Comparison of ENCODE assay signal across 11 mouse cellular contexts in the genomic region with DNA sequence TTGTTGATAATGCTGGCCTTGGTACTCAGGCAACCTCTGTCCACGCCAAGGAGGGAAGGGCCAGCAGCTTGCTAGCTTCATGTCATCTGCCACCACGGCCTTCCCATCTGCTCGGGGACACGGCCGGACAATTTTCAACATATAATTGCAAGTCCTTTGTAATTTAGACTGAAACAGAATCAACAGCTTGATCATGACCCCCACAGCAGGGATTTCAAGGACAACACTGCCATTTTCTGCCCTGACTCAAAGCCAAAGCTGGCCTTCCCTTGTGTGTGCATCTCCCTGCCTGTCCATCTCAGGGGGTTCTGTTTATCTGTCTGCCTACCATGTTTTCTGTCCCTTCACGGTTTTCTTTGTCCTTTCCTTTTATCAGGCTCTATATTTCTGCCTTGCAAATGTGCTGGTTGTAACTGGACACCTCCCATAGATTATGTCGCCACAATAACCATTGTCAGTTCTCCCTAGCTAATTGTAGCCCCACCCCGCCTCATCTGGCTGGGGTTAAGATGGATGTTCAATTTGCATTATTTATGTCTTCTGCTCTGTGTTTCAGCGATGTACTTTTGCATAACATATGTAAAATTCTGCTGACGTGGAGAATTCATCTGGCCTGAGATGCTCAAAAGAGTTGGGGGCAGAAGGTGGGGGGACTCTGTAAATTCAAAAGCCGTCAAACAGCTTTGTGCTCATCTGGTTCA.
DNase-seq lines count a peak whose midpoint lies in the region; ATAC-seq and TF ChIP-seq lines count a peak whose summit lies in the region.
"Had no signal": no experiment of that assay in that cellular context is flagged by ENCODE, and none has a peak within 500 bp of the region (broad histone marks: within the 10 kb centered on the region; RNA-seq: fewer than 3 reads in every experiment).

No protein-coding gene starts in this region.

- no peak for TF ChIP-seq EP300 in heart, adult 2 months (IDR thresholded peaks at IDR 0.05; ENCODE audit: insufficient read depth, low read depth, low read length)

- intact Hi-C loops in heart, adult 2 months (cut with DNase I): no loop called here

- H3K9ac ChIP-seq in heart, adult 2 months (ENCODE audit: low read depth, low read length): no peak overlapping the region
- no peak overlapping the region for H3K9ac ChIP-seq in embryonic facial prominence, embryonic 11.5 days (replicated peaks; ENCODE audit: low read length)
- H3K9ac ChIP-seq in forebrain, embryonic 16.5 days (replicated peaks; ENCODE audit: low read depth, low read length): no peak overlapping the region
- H3K9ac ChIP-seq in midbrain, embryonic 14.5 days (replicated peaks; ENCODE audit: low read length): no peak overlapping the region
- H3K9ac ChIP-seq: heart, embryonic 13.5 days had no signal

- H3K36me3 ChIP-seq in heart, adult 2 months (ENCODE audit: control insufficient read depth, insufficient read depth, low read length): no peaks in the 10 kb centered on the region
- H3K36me3 ChIP-seq in embryonic facial prominence, embryonic 11.5 days (replicated peaks; ENCODE audit: control insufficient read depth, insufficient read depth, low read depth, low read length): no peaks in the 10 kb centered on the region
- H3K36me3 ChIP-seq in forebrain, embryonic 16.5 days (ENCODE audit: control insufficient read depth, insufficient read depth): no peaks in the 10 kb centered on the region
- H3K36me3 ChIP-seq in midbrain, embryonic 14.5 days (ENCODE audit: control insufficient read depth, insufficient read depth, low read length): no peaks in the 10 kb centered on the region
- H3K36me3 ChIP-seq: heart, embryonic 13.5 days had no signal

- ATAC-seq in embryonic facial prominence, embryonic 11.5 days (replicated peaks; ENCODE audit: insufficient number of reproducible peaks, low FRiP score, low TSS enrichment, low read depth): 0 out of 2 replicates have a peak, but pooled peaks have one; percentile 32
- ATAC-seq in forebrain, embryonic 16.5 days: peak; percentile 58
- ATAC-seq in midbrain, embryonic 14.5 days (ENCODE audit: low FRiP score, low TSS enrichment): peak; percentile 57; the same call in 1 of the 2 replicates
- no peak for ATAC-seq in granulocyte monocyte progenitor cell, adult 5-6 weeks (replicated peaks; ENCODE audit: poor library complexity, severe bottlenecking)

- no peaks in the 10 kb centered on the region for H3K4me1 ChIP-seq in heart, adult 2 months (ENCODE audit: control insufficient read depth, insufficient read depth, low read length)
- no peaks in the 10 kb centered on the region; the same call in 1 of the 2 replicates for H3K4me1 ChIP-seq in embryonic facial prominence, embryonic 11.5 days (ENCODE audit: control insufficient read depth, insufficient read depth, low read length)
- H3K4me1 ChIP-seq in forebrain, embryonic 16.5 days (replicated peaks; ENCODE audit: control insufficient read depth, insufficient read depth, low read length): peaks cover 11% of the 10 kb centered on the region
- peaks cover 9% of the 10 kb centered on the region; the same call in 1 of the 2 replicates for H3K4me1 ChIP-seq in midbrain, embryonic 14.5 days (ENCODE audit: control insufficient read depth, insufficient read depth, low read length)
- H3K4me1 ChIP-seq: heart, embryonic 13.5 days had no signal

- no peak overlapping the region for H3K4me3 ChIP-seq in heart, adult 2 months
- no peak overlapping the region for H3K4me3 ChIP-seq in embryonic facial prominence, embryonic 11.5 days (ENCODE audit: low read depth, low read length)
- H3K4me3 ChIP-seq in forebrain, embryonic 16.5 days (replicated peaks; ENCODE audit: low read length): no peak overlapping the region
- H3K4me3 ChIP-seq in midbrain, embryonic 14.5 days (replicated peaks; ENCODE audit: low read depth, low read length): no peak overlapping the region
- H3K4me3 ChIP-seq: heart, embryonic 13.5 days had no signal

- H3K27ac ChIP-seq in heart, adult 2 months: no peak overlapping the region
- 0 out of 2 replicates have a peak overlapping the region, but pooled peaks have one; percentile 9 for H3K27ac ChIP-seq in embryonic facial prominence, embryonic 11.5 days (replicated peaks; ENCODE audit: low read depth, low read length)
- H3K27ac ChIP-seq in forebrain, embryonic 16.5 days (ENCODE audit: low read length): peak overlapping the region; percentile 37; the same call in 1 of the 2 replicates
- peak overlapping the region; percentile 70 for H3K27ac ChIP-seq in midbrain, embryonic 14.5 days (replicated peaks; ENCODE audit: low read depth, low read length)
- H3K27ac ChIP-seq: heart, embryonic 13.5 days had no signal

- TF ChIP-seq CTCF in heart, adult 2 months (IDR thresholded peaks at IDR 0.05): no peak

- H3K4me2 ChIP-seq in embryonic facial prominence, embryonic 11.5 days (ENCODE audit: low read depth, low read length): no peak overlapping the region
- H3K4me2 ChIP-seq in forebrain, embryonic 16.5 days (ENCODE audit: low read length): no peak overlapping the region
- H3K4me2 ChIP-seq in midbrain, embryonic 14.5 days (ENCODE audit: low read length): no peak overlapping the region
- H3K4me2 ChIP-seq: heart, embryonic 13.5 days had no signal

- WGBS in heart, adult 2 months: 86% methylated on average over 11 of the region's 11 CpGs
- 68% methylated on average over 11 of the region's 11 CpGs for WGBS in embryonic facial prominence, embryonic 11.5 days
- WGBS in forebrain, embryonic 16.5 days: 38% methylated on average over 11 of the region's 11 CpGs
- 22% methylated on average over 11 of the region's 11 CpGs for WGBS in midbrain, embryonic 14.5 days

- H3K27me3 ChIP-seq in heart, adult 2 months (ENCODE audit: control insufficient read depth, insufficient read depth, low read length): no peaks in the 10 kb centered on the region
- no peaks in the 10 kb centered on the region for H3K27me3 ChIP-seq in embryonic facial prominence, embryonic 11.5 days (ENCODE audit: control insufficient read depth, insufficient read depth, low read length)
- no peaks in the 10 kb centered on the region for H3K27me3 ChIP-seq in forebrain, embryonic 16.5 days (replicated peaks; ENCODE audit: control insufficient read depth, insufficient read depth, low read length)
- H3K27me3 ChIP-seq in midbrain, embryonic 14.5 days (ENCODE audit: control insufficient read depth, insufficient read depth, low read length): no peaks in the 10 kb centered on the region
- H3K27me3 ChIP-seq: CH12.LX; heart, embryonic 13.5 days had no signal

- no peak for TF ChIP-seq POLR2A in heart, adult 2 months (IDR thresholded peaks at IDR 0.05; ENCODE audit: insufficient read depth, low read depth, low read length)

- no peaks in the 10 kb centered on the region for H3K79me2 ChIP-seq in heart, adult 2 months (replicated peaks; ENCODE audit: control insufficient read depth, insufficient read depth, low read length)

- DNase-seq in heart, adult 11 months: peak; percentile 83
- DNase-seq in heart, adult 2 months: no peak
- no peak for DNase-seq in embryonic facial prominence, embryonic 11.5 days (ENCODE audit: low spot score)
- peak; percentile 52 for DNase-seq in midbrain, embryonic 14.5 days
- DNase-seq in left cerebral cortex, adult 11 months (ENCODE audit: low spot score): no peak
- no peak for DNase-seq in right cerebral cortex, postnatal 36 days (ENCODE audit: low spot score in 2 of 2)
- DNase-seq: liver had no signal

- H3K9me3 ChIP-seq in embryonic facial prominence, embryonic 11.5 days (replicated peaks; ENCODE audit: control insufficient read depth, low read length): no peaks in the 10 kb centered on the region
- H3K9me3 ChIP-seq in forebrain, embryonic 16.5 days (ENCODE audit: control insufficient read depth, low read length): no peaks in the 10 kb centered on the region
- no peaks in the 10 kb centered on the region for H3K9me3 ChIP-seq in midbrain, embryonic 14.5 days (ENCODE audit: control insufficient read depth, low read length)
- H3K9me3 ChIP-seq: heart, embryonic 13.5 days had no signal

Comparison
In these comparisons a context has a peak if more than half of its experiments do, and no peak if none do; other contexts are left out.
1. DNase-seq: peak in heart, adult 11 months (single experiment) and midbrain, embryonic 14.5 days (single experiment); none in heart, adult 2 months (0 of 2), embryonic facial prominence, embryonic 11.5 days (single experiment), left cerebral cortex, adult 11 months (single experiment) and right cerebral cortex, postnatal 36 days (0 of 2).